Comparison of ENCODE assay signal across 27 mouse cellular contexts in genomic region chr11:8882793-8883192, GRCm38 (mm10).
"Had no signal": no experiment of that assay in that cellular context is flagged by ENCODE, and none has a peak within 500 bp of the region (broad histone marks: within the 10 kb centered on the region; RNA-seq: fewer than 3 reads in every experiment).

No protein-coding gene starts in this region.

- DNase-seq: cerebellum, adult 18-20 months; cerebellum, adult 2 months; cerebellum, adult 8-10 months; cerebellum, adult 9-10 months; cerebellum, adult 9-11 months; cerebellum, postnatal 10 days; cerebellum, postnatal 14 days; cerebellum, postnatal 25 days; cerebellum, postnatal 36 days; embryo, embryonic 11 days; forebrain, postnatal 0 days; gastrocnemius, adult 2 months; gastrocnemius, postnatal 10 days; gastrocnemius, postnatal 14 days; gastrocnemius, postnatal 25 days; gastrocnemius, postnatal 36 days had no signal

- H3K4me2 ChIP-seq: embryonic facial prominence, embryonic 12.5 days; embryonic facial prominence, embryonic 13.5 days; embryonic facial prominence, embryonic 15.5 days; forebrain, embryonic 12.5 days; forebrain, embryonic 13.5 days; forebrain, embryonic 15.5 days had no signal

- H3K27ac ChIP-seq: embryonic facial prominence, embryonic 10.5 days; embryonic facial prominence, embryonic 12.5 days; embryonic facial prominence, embryonic 13.5 days; embryonic facial prominence, embryonic 15.5 days; forebrain, embryonic 10.5 days; forebrain, embryonic 12.5 days; forebrain, embryonic 13.5 days; forebrain, embryonic 15.5 days; gastrocnemius, adult 2 months had no signal

- ATAC-seq: forebrain, embryonic 13.5 days; forebrain, embryonic 14.5 days; forebrain, embryonic 15.5 days; forebrain, embryonic 16.5 days; forebrain, postnatal 0 days had no signal

- H3K4me3 ChIP-seq: embryonic facial prominence, embryonic 10.5 days; embryonic facial prominence, embryonic 12.5 days; embryonic facial prominence, embryonic 13.5 days; embryonic facial prominence, embryonic 15.5 days; erythroblast, embryonic 14.5 days; forebrain, embryonic 10.5 days; forebrain, embryonic 12.5 days; forebrain, embryonic 13.5 days; forebrain, embryonic 15.5 days; gastrocnemius, adult 2 months had no signal

- H3K4me1 ChIP-seq: embryonic facial prominence, embryonic 10.5 days; embryonic facial prominence, embryonic 12.5 days; embryonic facial prominence, embryonic 13.5 days; embryonic facial prominence, embryonic 15.5 days; forebrain, embryonic 10.5 days; forebrain, embryonic 12.5 days; forebrain, embryonic 13.5 days; forebrain, embryonic 15.5 days had no signal

- H3K9ac ChIP-seq: embryonic facial prominence, embryonic 12.5 days; embryonic facial prominence, embryonic 13.5 days; embryonic facial prominence, embryonic 15.5 days; forebrain, embryonic 12.5 days; forebrain, embryonic 13.5 days; forebrain, embryonic 15.5 days; forebrain, postnatal 0 days had no signal

- H3K36me3 ChIP-seq: embryonic facial prominence, embryonic 10.5 days; embryonic facial prominence, embryonic 12.5 days; embryonic facial prominence, embryonic 13.5 days; embryonic facial prominence, embryonic 15.5 days; forebrain, embryonic 10.5 days; forebrain, embryonic 12.5 days; forebrain, embryonic 15.5 days had no signal

- H3K27me3 ChIP-seq: embryonic facial prominence, embryonic 12.5 days; embryonic facial prominence, embryonic 13.5 days; embryonic facial prominence, embryonic 15.5 days; forebrain, embryonic 12.5 days; forebrain, embryonic 13.5 days; forebrain, embryonic 15.5 days had no signal

- H3K9me3 ChIP-seq: embryonic facial prominence, embryonic 10.5 days; embryonic facial prominence, embryonic 12.5 days; embryonic facial prominence, embryonic 13.5 days; embryonic facial prominence, embryonic 15.5 days; forebrain, embryonic 10.5 days; forebrain, embryonic 12.5 days; forebrain, embryonic 13.5 days; forebrain, embryonic 15.5 days had no signal
